Mouse (Mus musculus): Measurements from ENCODE around the gene Flvcr1. TPM values are rescaled to one million over a fixed set of nuclear protein-coding genes. Genes with fewer than 3 reads are reported as not detected.

Gene Flvcr1
- polyA plus RNA-seq, 1 experiment: 56.7 TPM

GRCm38 (mm10) chr1:190995548-190995947 lies 30.4 kb downstream of the Flvcr1 start:
- H3K36me3 ChIP-seq (ENCODE audit: control insufficient read depth, insufficient read depth, low read length): no peaks in the 10 kb centered on the region
- WGBS: 87% methylated on average over 7 of the region's 7 CpGs
- no peak overlapping the region for H3K4me3 ChIP-seq (ENCODE audit: control insufficient read depth, insufficient read depth, low read length)
- H3K4me1 ChIP-seq (replicated peaks; ENCODE audit: control insufficient read depth, insufficient read depth, low read length): no peaks in the 10 kb centered on the region
- no peaks in the 10 kb centered on the region for H3K27me3 ChIP-seq (ENCODE audit: control insufficient read depth, insufficient read depth, low read length)
- H3K27ac ChIP-seq (ENCODE audit: control insufficient read depth, insufficient read depth, low read length): no peak overlapping the region
- DNase-seq: no peak
- TF ChIP-seq CTCF (IDR thresholded peaks at IDR 0.05; ENCODE audit: borderline replicate concordance, control insufficient read depth, extremely low read depth, insufficient read depth, low read length, poor library complexity) (no peak), POLR2A (IDR thresholded peaks at IDR 0.05; ENCODE audit: control insufficient read depth, extremely low read depth, insufficient read depth, low read length, poor library complexity) (no peak)

- no peak overlapping the region for H3K4me3 ChIP-seq (ENCODE audit: control insufficient read depth, insufficient read depth, low read length)
- H3K27ac ChIP-seq (ENCODE audit: control insufficient read depth, insufficient read depth, low read length): no peak overlapping the region
- no peaks in the 10 kb centered on the region for H3K27me3 ChIP-seq (ENCODE audit: control insufficient read depth, insufficient read depth, low read length)
- no peak for DNase-seq
- TF ChIP-seq POLR2A (IDR thresholded peaks at IDR 0.05; ENCODE audit: control insufficient read depth, extremely low read depth, insufficient read depth, low read length, poor library complexity) (no peak), CTCF (IDR thresholded peaks at IDR 0.05; ENCODE audit: borderline replicate concordance, control insufficient read depth, extremely low read depth, insufficient read depth, low read length, poor library complexity) (no peak)
- WGBS: 75% methylated on average over 9 of the region's 9 CpGs
- no peaks in the 10 kb centered on the region for H3K4me1 ChIP-seq (replicated peaks; ENCODE audit: control insufficient read depth, insufficient read depth, low read length)
- H3K36me3 ChIP-seq (ENCODE audit: control insufficient read depth, insufficient read depth, low read length): no peaks in the 10 kb centered on the region
Measured at GRCm38 (mm10) chr1:190989437-190990082, 36.4 kb downstream of the Flvcr1 start.

- H3K36me3 ChIP-seq (ENCODE audit: control insufficient read depth, insufficient read depth, low read length): no peaks in the 10 kb centered on the region
- no peak overlapping the region for H3K27ac ChIP-seq (ENCODE audit: control insufficient read depth, insufficient read depth, low read length)
- 87% methylated on average over 4 of the region's 4 CpGs for WGBS
- H3K4me3 ChIP-seq (ENCODE audit: control insufficient read depth, insufficient read depth, low read length): no peak overlapping the region
- H3K27me3 ChIP-seq (ENCODE audit: control insufficient read depth, insufficient read depth, low read length): peaks cover 25% of the 10 kb centered on the region
- TF ChIP-seq CTCF (IDR thresholded peaks at IDR 0.05; ENCODE audit: borderline replicate concordance, control insufficient read depth, extremely low read depth, insufficient read depth, low read length, poor library complexity) (no peak), POLR2A (IDR thresholded peaks at IDR 0.05; ENCODE audit: control insufficient read depth, extremely low read depth, insufficient read depth, low read length, poor library complexity) (no peak)
- H3K4me1 ChIP-seq (replicated peaks; ENCODE audit: control insufficient read depth, insufficient read depth, low read length): peaks cover 14% of the 10 kb centered on the region
- no peak for DNase-seq
Measured at GRCm38 (mm10) chr1:190981412-190981811, 44.5 kb downstream of the Flvcr1 start.

- 71% methylated on average over 1 of the region's 1 CpGs for WGBS
- TF ChIP-seq CTCF (IDR thresholded peaks at IDR 0.05; ENCODE audit: borderline replicate concordance, control insufficient read depth, extremely low read depth, insufficient read depth, low read length, poor library complexity) (no peak), POLR2A (IDR thresholded peaks at IDR 0.05; ENCODE audit: control insufficient read depth, extremely low read depth, insufficient read depth, low read length, poor library complexity) (no peak)
Measured at GRCm38 (mm10) chr1:190980470-190980869, 45.5 kb downstream of the Flvcr1 start.

GRCm38 (mm10) chr1:190979100-190979563 lies 46.8 kb downstream of the Flvcr1 start, which contains the start of gene Vash2:
Vash2 (minus strand) TSS chr1:190979296.
- H3K27me3 ChIP-seq (ENCODE audit: control insufficient read depth, insufficient read depth, low read length): peaks cover 25% of the 10 kb centered on the region
- WGBS: 2% methylated on average over 38 of the region's 38 CpGs
- peaks cover 14% of the 10 kb centered on the region for H3K4me1 ChIP-seq (replicated peaks; ENCODE audit: control insufficient read depth, insufficient read depth, low read length)
- peak; percentile 11 for DNase-seq
- TF ChIP-seq POLR2A (IDR thresholded peaks at IDR 0.05; ENCODE audit: control insufficient read depth, extremely low read depth, insufficient read depth, low read length, poor library complexity) (no peak), CTCF (IDR thresholded peaks at IDR 0.05; ENCODE audit: borderline replicate concordance, control insufficient read depth, extremely low read depth, insufficient read depth, low read length, poor library complexity) (no peak)
- peak within 1 kb of the TSS; percentile 45 for H3K4me3 ChIP-seq (ENCODE audit: control insufficient read depth, insufficient read depth, low read length)
- no peak within 1 kb of the TSS for H3K27ac ChIP-seq (ENCODE audit: control insufficient read depth, insufficient read depth, low read length)
- no peaks in the 10 kb centered on the region for H3K36me3 ChIP-seq (ENCODE audit: control insufficient read depth, insufficient read depth, low read length)

More at GRCm38 (mm10) chr1:190980470-190980869, 45.5 kb downstream of the Flvcr1 start:
- no peak overlapping the region for H3K4me3 ChIP-seq (ENCODE audit: control insufficient read depth, insufficient read depth, low read length)
- H3K36me3 ChIP-seq (ENCODE audit: control insufficient read depth, insufficient read depth, low read length): no peaks in the 10 kb centered on the region
- H3K27me3 ChIP-seq (ENCODE audit: control insufficient read depth, insufficient read depth, low read length): peaks cover 25% of the 10 kb centered on the region
- H3K27ac ChIP-seq (ENCODE audit: control insufficient read depth, insufficient read depth, low read length): no peak overlapping the region
- H3K4me1 ChIP-seq (replicated peaks; ENCODE audit: control insufficient read depth, insufficient read depth, low read length): peaks cover 14% of the 10 kb centered on the region
- DNase-seq: no peak

- peak; percentile 25 for DNase-seq
- H3K4me3 ChIP-seq (ENCODE audit: control insufficient read depth, insufficient read depth, low read length): peak overlapping the region; percentile 45
- peaks cover 14% of the 10 kb centered on the region for H3K4me1 ChIP-seq (replicated peaks; ENCODE audit: control insufficient read depth, insufficient read depth, low read length)
- WGBS: 2% methylated on average over 46 of the region's 46 CpGs
- peaks cover 25% of the 10 kb centered on the region for H3K27me3 ChIP-seq (ENCODE audit: control insufficient read depth, insufficient read depth, low read length)
- TF ChIP-seq CTCF (IDR thresholded peaks at IDR 0.05; ENCODE audit: borderline replicate concordance, control insufficient read depth, extremely low read depth, insufficient read depth, low read length, poor library complexity) (no peak), POLR2A (IDR thresholded peaks at IDR 0.05; ENCODE audit: control insufficient read depth, extremely low read depth, insufficient read depth, low read length, poor library complexity) (no peak)
- H3K36me3 ChIP-seq (ENCODE audit: control insufficient read depth, insufficient read depth, low read length): no peaks in the 10 kb centered on the region
- H3K27ac ChIP-seq (ENCODE audit: control insufficient read depth, insufficient read depth, low read length): no peak overlapping the region
Measured at GRCm38 (mm10) chr1:190978511-190979073, 47.4 kb downstream of the Flvcr1 start.
